Mouse (Mus musculus) B cell, adult 2 months (primary cell): ENCODE data around the gene Fkbpl.

Experiments used
- DNase-seq, 2 experiments: peaks; one replicate each; pipeline ENCODE4 v3.0.0; 2022

The Fkbpl gene

DNA sequence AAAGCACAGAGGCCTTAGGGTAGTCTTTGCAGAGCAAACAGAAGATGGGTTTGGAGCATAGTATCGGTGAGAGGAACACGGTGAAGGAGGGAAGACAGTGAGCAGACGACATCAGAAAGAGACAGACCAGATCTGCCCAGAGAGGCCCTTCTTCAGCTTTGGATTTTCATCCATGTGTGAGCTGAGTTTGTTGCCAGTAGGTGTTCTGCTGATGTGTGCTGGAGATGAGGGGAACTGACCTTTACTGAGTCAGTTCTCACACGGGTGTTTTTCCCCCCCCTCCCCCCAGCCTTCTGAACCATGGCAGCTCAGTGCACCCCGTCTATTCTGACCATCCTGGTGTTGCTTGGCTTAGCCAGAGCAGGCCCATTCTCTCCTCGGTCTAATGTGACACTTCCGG, 25.7 kb downstream of the Fkbpl start, which contains the start of gene Tnxb:
TSS of gene Tnxb (plus strand) at position 301 of the 400 bp plus-strand sequence.
- no peak for DNase-seq

DNA sequence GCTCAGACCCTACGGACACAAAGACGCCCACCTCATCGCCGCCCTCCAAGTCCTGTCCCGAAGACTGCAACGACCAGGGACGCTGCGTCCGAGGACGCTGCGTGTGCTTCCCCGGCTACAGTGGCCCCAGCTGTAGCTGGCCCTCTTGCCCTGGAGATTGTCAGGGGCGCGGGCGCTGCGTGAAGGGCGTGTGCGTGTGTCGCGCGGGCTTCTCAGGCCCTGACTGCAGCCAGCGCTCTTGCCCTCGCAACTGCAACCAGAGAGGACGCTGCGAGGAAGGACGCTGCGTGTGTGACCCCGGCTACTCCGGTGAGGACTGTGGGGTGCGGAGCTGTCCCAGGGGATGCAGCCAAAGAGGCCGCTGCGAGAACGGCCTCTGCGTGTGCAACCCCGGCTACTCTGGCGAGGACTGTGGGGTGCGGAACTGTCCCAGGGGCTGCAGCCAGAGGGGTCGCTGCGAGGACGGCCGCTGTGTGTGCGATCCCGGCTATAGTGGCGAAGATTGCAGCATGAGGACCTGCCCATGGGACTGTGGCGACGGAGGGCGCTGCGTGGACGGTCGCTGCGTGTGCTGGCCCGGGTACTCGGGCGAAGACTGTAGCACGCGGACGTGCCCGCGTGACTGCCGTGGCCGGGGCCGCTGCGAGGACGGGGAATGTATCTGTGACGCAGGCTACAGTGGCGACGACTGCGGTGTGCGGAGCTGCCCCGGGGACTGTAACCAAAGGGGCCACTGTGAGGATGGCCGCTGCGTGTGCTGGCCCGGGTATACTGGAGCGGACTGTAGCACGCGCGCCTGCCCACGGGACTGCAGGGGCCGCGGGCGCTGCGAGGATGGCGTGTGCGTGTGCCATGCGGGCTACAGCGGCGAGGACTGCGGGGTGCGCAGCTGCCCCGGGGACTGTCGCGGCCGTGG, 26.8 kb downstream of the Fkbpl start:
- no peak for DNase-seq

DNA sequence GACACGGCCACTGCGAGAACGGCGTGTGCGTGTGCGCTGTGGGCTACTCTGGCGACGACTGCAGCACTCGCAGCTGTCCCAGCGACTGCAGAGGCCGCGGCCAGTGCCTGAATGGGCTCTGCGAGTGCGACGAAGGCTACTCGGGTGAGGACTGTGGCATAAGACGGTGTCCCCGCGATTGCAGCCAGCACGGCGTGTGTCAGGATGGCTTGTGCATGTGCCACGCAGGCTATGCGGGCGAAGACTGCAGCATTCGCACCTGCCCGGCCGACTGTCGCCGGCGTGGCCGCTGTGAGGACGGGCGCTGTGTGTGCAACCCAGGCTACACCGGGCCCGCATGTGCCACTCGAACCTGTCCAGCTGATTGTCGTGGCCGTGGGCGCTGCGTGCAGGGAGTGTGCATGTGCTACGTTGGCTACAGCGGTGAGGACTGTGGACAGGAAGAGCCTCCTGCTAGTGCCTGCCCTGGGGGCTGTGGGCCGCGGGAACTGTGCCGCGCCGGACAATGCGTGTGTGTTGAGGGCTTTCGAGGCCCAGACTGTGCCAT, 27.8 kb downstream of the Fkbpl start:
- no peak for DNase-seq

DNA sequence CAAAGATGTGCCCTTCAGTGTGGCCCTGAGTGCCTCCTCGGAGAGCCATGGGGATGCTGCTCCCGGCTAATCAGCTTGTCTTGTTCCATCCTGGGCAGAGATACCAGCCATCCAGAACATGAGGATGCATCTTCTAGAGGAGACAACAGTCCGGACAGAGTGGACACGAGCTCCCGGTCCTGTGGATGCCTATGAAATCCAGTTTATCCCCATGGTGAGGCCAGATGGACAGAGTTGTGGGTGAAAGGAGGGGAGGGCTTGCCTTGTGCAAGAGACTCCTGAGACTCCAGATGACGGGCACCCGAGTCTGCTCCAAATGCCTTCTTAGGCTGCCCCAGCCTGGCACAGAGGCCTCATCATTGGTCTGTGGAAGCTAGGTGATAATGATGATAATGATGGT, 28.6 kb downstream of the Fkbpl start:
- no peak for DNase-seq

DNA sequence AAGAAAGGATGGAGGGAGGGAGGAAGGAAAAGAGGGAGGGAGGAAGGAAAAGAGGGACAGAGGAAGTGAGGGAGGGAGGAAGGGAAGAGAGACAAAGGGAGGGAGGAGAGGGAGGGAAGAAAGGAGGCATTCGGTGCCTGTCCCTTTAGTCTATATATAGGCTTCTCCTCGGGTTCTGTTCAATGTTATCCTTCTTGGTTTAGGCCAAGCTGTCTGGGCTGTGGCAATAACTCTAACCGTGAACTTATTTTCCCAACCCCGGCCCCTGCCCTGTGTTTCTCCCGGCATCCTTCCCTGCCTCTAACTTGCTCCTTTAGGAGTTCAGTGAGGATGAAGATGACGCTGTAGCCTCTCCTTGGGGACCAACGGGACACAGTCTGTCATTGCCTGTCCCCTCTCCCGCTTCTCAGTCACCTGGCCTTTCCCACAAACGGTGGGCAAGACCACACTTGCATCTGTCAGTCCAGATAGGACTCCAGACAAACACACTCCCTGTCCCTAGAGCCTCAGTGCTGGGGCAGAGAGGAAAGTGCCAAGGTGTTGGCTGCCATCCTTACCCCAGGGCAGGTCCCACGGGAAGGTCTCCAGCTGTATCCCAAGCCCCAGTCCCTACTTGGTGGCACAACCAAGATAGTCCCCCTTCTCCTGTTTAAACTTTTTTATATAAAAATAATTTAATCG, 30.1 kb downstream of the Fkbpl start:
- no peak for DNase-seq

DNA sequence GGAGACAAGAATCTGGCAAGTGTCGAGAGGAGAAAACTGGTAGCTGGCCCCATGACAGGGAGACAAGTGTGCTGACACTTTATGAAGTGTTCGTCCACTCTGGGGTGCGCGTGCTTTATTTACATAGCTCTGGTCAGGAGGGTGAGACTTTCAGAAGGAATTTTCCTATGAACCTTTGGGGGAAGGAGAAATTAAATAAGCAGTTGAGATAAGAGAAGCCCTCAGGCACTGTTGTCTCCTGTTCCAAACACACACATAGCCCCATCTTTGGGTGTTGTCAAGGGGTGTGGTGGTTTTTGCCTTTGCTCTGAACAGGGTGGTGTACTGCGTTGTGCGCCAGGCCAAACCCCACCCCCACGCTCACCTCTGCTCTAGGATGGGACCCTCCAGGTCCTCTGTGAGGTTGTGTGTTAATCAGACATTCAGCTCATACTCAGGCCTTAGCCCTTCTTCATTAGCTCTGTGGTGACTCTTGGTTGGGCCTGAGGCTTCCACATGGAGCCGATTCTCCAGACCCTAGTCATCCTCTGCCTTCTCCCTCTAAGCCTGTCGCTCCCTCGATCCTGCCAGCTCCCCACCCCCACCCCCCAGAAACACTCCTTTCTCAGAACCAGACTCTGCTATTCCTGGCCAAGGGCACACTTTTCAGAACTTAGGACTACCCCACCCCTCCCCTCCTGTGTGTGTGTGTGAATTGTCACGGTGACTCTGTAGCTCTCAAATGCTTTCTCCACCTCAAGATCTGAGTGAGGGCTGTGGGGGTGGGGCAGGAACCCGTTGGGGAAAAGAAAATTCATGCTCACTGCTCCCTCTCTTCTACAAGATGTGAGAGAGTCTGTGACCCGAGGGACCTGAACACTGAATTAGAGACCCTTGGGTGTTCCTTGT, 30.9 kb downstream of the Fkbpl start:
- no peak for DNase-seq

DNA sequence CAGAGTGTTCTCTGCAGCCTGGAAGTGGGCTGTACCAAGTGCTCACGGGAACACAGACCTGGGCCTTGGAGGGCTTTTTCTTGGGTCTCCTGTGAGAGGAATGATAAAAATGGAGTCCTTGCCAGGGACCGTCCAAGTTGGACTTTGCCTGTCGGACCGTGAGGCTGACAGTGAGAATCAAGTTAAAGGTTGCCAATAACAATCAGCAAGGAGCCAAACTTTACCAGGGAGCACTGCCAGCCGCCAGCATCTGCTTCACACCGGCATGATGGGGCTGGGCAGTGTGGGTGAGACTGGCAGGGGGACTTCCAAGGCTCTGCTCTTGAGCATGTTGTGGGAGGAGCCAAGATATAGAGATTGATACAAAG, 31.5 kb downstream of the Fkbpl start:
- no peak for DNase-seq

DNA sequence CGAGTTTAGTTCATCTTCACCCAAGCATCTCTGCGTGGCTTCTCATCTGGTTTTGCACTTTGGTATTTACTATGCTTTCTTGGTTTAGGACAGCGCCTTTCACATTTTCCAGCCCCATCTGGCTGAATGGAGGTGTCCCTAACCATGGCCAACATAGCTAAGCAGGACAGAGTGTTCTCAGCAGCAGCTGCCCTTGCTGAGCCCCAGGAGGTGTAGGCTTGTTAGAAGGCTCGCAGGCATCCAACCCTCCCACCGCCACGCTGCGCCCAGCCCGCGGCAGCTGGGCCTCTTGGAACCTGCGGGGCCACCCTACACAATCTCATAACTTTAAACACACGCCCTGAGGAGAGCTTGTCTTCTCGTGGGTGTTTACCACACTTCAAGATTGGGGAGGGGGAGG, 32.1 kb downstream of the Fkbpl start:
- DNase-seq: no peak

DNA sequence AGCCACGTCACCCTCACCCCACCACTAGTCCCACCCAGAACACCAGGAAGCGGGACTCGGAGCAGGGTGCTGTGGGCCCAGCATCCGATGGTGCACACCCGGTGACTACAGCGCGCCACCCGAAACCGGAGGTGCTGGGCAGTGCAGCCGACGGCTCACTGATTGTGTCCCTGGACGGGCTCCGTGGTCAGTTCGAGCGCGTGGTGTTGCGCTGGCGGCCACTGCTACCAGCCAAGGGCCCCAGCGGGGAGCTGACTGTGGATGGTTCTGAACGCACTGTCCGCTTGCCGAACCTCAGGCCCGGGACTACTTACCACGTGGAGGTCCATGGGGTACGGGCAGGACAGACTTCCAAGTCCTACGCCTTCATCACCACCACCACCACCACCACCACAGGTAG, 35.6 kb downstream of the Fkbpl start:
- no peak for DNase-seq

DNA sequence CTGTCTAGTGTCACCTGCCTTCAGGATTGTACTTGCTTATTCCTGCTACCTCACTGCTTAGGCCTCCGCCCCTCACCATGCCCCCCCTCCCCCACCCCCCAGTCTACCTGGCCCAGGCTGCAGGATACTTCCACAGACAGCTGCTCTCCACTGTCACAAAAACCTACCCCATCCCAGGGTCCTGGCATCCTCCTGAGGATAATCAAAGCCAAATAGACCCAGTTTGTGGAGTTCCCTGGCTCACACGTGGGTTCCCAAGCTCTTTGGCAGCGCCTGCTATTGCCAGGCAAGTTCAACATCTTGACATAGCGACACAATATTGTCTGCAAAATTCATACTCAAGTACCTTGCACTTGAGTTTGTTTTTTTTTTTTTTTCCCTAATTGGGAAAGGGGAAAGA, 36.1 kb downstream of the Fkbpl start:
- DNase-seq: no peak

DNA sequence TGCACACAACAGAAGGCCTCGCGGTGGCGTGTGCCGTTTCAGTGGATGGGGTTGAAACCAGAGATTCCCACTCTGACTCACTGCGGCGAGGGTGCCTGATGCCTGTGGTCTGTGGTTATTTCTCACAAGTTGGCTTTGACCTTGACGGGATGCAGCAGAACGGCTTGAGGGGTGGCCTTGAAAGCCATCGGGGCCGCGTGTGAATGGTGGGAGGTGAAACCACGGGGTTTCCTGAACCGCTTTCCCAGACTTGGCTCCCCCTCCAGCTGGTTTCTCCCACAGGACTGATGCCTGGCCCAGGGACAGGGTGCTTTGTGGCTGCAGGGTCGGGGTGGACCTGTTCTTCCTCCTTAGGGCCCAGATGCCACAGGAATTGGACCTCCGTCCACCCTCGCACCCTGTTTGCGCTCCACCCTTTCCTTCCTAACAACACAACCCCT, 36.6 kb downstream of the Fkbpl start:
- DNase-seq: no peak

DNA sequence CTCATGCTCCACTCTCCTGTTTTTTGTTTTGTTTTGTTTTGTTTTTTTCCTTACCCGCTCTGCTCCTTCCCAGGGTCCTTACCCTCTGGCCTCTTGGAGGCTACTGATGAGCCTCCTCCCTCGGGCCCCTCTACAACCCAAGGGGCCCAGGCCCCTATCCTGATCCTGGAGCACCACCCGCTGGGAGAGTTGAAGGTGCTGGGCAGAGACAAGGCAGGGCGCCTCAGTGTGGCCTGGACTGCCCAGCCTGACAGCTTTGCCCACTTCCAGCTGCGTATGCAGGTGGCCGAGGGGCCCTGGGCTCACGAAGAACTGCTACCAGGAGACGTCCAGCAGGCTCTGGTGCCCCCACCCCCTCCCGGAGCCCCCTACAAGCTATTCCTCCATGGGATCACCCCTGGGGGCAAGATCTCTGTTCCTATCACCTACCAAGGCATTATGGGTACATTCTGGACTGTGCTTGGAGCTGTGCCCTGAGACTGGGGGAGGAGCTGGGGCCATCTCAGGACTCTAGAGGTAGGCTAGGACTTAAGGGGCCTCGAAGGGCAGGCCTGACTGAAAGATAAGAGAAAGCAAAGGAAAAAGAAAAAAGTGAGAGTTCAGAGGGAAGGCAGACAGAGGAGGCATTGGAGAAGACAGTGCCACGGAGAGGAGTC, 37.4 kb downstream of the Fkbpl start:
- no peak for DNase-seq

DNA sequence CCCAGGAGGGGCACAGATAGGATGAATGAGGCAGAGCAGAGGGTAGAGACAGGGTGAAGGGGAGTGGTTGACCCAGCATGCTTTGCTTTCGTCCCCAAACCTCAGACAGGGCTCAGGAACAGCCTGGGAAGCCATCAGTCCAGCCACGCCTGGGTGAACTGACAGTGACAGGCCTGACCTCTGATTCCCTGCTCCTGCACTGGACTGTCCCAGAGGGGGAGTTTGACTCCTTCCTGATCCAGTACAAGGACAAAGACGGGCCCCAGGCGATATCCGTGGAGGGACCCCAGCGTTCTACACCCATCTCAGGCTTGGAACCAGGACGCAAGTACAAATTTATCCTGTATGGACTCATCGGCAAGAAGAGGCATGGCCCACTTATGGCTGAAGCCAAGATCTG, 38.6 kb downstream of the Fkbpl start:
- DNase-seq: no peak

DNA sequence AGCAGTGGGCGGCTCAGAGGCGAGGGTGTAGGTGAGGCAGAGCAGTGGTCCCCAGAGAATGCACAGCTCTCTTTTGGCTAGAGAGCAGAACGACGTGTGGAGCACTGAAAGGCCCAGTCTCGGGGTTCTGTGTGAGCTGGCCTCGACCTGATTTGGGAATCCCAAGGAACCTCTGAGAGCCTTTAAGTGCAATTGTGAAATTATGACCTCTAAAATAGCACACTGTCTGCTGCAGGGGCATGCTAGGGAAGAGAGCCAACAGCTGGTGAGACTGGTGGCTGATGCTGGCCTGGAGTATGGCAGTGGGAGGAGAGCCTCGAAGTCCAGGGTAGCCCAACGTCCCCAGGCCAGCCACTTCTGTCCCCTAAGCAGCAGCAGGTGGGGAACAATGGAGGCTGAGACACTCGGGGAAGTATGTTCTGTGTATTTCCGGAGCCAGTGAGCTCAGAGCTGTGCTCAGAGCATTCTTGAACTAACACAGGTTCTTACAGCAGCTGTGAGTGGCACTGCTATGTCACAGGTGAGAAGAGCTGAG, 39.2 kb downstream of the Fkbpl start:
- no peak for DNase-seq

DNA sequence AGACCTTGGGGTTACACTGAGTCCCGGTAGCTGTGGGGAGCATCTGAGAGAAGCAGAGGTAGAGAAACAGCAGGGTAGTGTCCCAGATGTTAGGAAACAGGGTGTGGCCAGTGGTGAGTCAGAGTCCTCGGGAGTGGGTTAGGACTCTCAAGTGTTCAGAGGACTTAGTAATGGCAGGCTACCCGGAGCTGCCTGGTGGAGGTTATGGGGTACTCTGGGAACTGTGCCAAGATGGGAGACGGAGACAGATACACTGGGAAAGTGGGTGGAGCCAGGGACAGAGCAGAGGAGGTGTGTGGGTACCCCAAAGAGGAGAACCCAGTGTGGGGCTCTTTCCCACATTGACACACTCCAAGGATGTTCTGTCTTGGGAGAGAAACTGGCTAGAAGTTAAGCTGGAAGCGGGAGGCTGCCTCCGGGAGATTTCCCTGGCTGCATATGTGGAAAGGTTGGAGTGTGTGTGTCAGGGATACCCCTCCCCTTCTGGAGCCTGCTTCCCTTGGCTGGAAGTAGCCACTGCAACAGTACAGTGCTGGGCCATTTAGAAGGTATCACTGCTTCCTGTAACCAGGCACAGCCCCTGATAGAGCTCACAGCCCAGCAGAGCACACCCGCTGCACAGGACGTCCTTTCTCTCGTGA, 39.8 kb downstream of the Fkbpl start:
- no peak for DNase-seq

DNA sequence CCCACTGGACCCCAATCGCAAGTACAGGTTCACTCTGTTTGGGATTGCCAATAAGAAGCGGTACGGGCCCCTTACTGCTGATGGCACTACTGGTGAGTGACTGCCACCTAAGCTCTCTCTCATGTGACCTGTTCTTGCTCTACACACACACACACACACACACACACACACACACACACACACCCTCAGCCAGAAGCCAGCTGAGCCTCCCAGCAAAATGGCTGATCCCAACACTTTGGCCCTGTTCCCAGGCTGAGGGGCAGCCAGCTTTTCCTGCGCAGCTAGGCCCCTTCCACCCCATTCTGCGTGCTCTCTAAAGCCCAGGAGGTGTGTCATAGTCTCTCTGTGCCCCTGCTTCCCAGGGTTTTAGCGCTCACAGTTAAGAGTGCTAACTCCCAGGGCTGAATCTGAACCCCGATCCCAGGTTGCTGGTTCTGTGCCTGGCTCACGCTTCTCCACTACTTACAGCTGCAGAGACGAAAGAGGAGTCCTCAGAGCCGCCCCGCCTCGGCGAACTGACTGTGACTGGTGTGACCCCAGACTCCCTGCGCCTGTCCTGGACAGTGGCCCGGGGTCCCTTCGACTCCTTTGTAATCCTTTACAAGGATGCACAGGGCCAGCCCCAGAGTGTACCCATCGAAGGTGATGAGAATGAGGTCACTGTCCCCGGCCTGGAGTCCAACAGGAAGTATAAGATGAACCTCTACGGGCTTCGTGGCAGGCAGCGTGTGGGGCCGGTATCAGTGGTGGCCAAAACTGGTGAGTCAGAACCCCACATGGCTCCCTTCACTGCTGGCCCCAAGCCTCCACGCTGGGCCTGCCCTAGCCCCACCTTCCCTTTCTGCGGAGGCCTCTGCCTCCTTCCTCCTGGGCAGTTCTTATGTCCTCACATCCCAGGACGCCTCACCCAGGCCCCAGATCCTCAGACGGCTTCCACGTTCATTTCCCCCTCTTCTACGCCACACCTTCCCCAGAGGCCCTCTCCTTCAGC, 40.9 kb downstream of the Fkbpl start:
- no peak for DNase-seq

DNA sequence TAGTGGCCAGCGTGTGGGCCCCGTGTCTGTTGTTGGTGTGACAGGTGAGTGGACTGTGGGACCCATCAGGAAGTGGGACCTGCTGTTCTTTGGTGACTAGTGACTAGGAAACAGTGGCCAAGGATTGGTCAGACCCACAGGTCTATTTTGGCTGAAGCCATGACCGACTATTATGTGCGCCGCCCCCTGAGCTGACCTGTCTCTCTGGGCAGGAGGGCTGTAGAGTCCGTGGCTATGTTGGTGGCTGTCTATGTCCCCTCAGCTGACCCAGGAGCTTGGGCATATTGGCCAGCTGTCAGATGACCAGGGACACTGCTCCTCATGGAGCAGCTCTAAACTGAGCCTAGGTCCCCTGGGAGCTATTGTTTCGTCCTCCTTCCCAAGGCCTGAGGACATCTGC, 44.3 kb downstream of the Fkbpl start:
- no peak for DNase-seq

DNA sequence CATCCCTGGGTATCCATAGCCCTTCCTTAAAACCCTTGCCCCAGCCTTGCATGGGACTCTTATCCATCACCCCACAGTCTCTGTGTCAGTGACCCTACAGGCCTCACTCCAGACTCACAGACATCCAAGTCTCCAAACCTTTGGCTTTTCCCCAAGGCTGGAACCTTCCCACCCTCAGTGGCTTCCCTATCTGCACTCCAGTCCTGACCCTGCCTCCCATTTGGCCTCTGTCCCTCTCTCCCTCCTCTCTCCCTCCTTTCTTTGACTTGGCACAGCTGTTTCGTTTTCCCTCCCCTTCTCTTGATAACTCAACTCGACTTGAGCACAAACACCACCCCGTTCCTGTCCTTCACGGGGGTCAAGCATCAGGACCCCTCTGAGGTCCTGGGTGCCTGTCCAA, 45.9 kb downstream of the Fkbpl start:
- no peak for DNase-seq

DNA sequence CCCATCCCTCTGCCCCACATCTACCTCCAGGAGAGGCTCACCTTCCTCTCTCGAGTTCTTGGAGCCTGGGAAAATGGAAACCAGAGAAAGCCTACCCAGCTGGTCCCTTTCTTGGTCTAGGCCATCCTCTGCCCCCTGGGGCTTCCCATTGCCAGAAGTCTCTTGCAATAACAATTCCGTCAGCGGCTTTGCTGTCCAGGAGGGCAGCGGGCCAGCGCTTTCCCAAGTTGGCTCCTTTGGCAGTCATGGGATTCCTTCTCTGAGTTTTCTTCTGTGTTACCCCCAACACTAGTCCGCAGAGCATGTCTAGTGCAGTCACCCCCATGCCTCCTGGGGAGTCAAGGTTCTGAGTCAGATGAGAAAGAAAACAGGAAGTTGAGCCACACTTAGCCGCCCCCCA, 48.3 kb downstream of the Fkbpl start:
- DNase-seq: no peak
